Mouse (Mus musculus) activated CD4-positive, CD25-positive, alpha-beta regulatory T cell, adult 4 months (primary cell): ENCODE measurements at regions not wholly inside any gene's neighbourhood (a gene's known extent, or its start where the extent isn't known, plus 50 kb on each side); places are given as distances from the start of the nearest gene placed in this dataset.

Source experiments
- ATAC-seq: one replicate; pipeline ENCODE4 v1.8.0; 2017

- no peak for ATAC-seq
Measured at GRCm38 (mm10) chr10:98043873-98044272, 317.3 kb upstream of the C030005K15Rik start.

GRCm38 (mm10) chr10:98044579-98044978 is 318.0 kb upstream of the C030005K15Rik start:
- no peak for ATAC-seq

GRCm38 (mm10) chr10:98073432-98073831 is 346.9 kb upstream of the C030005K15Rik start:
- no peak for ATAC-seq

GRCm38 (mm10) chr10:98084881-98085280 is 358.3 kb upstream of the C030005K15Rik start:
- no peak for ATAC-seq

- no peak for ATAC-seq
Measured at GRCm38 (mm10) chr10:98116296-98116695, 389.7 kb upstream of the C030005K15Rik start.

- no peak for ATAC-seq
Measured at GRCm38 (mm10) chr10:98125713-98126112, 399.2 kb upstream of the C030005K15Rik start.

- ATAC-seq: no peak
Measured at GRCm38 (mm10) chr10:98135026-98135425, 408.5 kb upstream of the C030005K15Rik start.

GRCm38 (mm10) chr10:98145773-98146172 is 419.2 kb upstream of the C030005K15Rik start:
- ATAC-seq: no peak

GRCm38 (mm10) chr10:98146998-98147863 is 420.7 kb upstream of the C030005K15Rik start:
- ATAC-seq: no peak

GRCm38 (mm10) chr10:98155982-98156381 is 429.4 kb upstream of the C030005K15Rik start:
- ATAC-seq: no peak

- ATAC-seq: no peak
Measured at GRCm38 (mm10) chr10:98185666-98186065, 459.1 kb upstream of the C030005K15Rik start.

- no peak for ATAC-seq
Measured at GRCm38 (mm10) chr10:98196852-98197251, 470.3 kb upstream of the C030005K15Rik start.

- ATAC-seq: no peak
Measured at GRCm38 (mm10) chr10:98210246-98210645, 483.7 kb upstream of the C030005K15Rik start.

GRCm38 (mm10) chr10:98212876-98213587 is 486.5 kb upstream of the C030005K15Rik start:
- ATAC-seq: no peak

GRCm38 (mm10) chr10:98231017-98231416 is 504.5 kb upstream of the C030005K15Rik start:
- ATAC-seq: no peak

GRCm38 (mm10) chr10:98231705-98232235 is 505.2 kb upstream of the C030005K15Rik start:
- no peak for ATAC-seq

GRCm38 (mm10) chr10:98248311-98248710 is 521.8 kb upstream of the C030005K15Rik start:
- ATAC-seq: no peak

GRCm38 (mm10) chr10:98257980-98258707 is 531.6 kb upstream of the C030005K15Rik start:
- ATAC-seq: no peak

GRCm38 (mm10) chr10:98259283-98259682 is 532.7 kb upstream of the C030005K15Rik start:
- ATAC-seq: no peak

GRCm38 (mm10) chr10:98268511-98268910 is 542.0 kb upstream of the C030005K15Rik start:
- ATAC-seq: no peak

GRCm38 (mm10) chr10:98291617-98292016 is 565.1 kb upstream of the C030005K15Rik start:
- ATAC-seq: no peak

- no peak for ATAC-seq
Measured at GRCm38 (mm10) chr10:98292140-98292539, 565.6 kb upstream of the C030005K15Rik start.

- no peak for ATAC-seq
Measured at GRCm38 (mm10) chr10:98305667-98306066, 579.1 kb upstream of the C030005K15Rik start.
